Mouse (Mus musculus) liver, adult (tissue): ENCODE measurements around the gene Nudt7.

Source experiments
- GATA4 ChIP-seq: IDR thresholded peaks from 2 replicates; pipeline ENCODE4 v1.6.1; 2014; ENCODE audit warnings: mild to moderate bottlenecking, low read length; ENCODE audit not compliant: insufficient replicate concordance

The Nudt7 gene

DNA sequence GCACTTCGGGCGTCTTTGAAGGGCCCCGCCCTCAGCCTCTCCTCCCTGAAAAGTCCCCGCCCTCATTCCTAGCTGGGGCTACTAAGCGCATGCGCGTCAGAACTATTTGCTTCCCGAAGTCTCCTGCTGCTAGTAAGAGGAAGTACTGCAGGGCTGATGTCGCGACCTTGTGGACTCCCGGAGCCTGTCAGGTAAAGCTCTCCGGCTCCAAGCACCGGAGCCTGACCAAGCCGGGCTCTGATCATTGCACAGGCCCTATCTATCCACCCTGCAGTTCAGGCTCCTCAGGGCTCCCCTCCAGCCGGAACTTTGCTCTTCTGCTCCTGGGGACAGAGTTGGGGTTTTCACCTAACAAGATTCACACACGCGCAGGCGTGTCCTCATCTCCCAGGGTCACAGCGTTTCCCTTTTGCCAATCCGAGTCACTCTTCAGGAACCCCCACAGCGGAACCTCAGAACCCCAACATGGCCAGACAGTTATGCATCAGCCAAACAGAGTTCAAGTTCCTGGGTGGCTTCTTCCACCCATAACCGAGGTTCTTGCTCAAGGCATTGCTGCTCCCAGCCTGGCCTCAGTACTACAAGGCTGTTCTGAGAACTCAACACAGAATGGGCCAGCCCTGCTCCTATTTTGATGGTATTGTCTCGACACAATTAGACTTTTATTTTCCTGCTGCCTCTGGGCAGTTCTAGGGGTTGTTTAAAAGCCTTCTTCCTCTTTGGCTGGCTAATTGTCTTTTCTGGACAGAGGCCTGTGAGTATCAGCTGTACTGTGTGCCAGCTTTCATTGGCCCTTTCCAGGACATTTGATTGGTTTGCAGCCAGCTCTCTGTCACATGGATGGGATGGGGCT, at the start of gene Nudt7:
Nudt7 (plus strand) TSS at position 48 of the 853 bp plus-strand sequence.
- TF ChIP-seq GATA4: no peak

DNA sequence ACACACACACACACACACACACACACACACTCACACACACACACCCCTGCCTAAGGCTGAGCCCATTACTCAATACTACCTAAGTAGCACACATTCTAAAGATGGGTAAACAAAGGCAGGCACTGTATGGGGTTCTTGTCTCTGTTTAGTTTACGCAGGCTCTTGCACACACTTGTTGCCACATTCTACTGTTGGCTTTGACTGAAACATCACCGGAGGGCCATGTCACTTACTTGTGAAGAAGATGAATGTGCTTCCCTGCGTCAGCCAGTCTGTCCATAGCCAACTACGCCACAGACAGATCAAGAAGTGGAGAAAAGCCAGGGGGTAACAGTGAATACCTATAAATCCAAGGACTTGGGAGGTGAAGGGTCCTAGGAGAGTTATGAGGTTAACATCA, 45.4 kb upstream of the Nudt7 start:
- TF ChIP-seq GATA4: no peak

DNA sequence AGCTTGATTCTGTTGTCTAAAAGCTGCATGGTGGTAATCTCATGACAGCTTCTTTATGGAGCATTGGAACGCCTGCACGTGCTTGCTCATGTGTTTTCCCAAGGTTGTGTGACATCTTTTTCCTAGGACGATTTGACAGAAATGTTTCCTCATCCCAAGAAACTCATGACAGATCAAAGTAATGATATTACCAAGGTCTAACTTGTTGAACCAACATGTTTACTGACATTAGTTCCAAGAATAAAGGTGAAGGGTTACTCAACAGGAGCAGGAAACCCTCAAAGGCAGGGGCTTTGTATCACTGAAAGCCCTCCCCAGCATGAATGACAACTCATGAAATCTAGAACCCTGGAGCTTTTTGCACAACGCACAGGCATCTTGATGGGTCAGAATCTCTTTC, 42.6 kb upstream of the Nudt7 start:
- no peak for TF ChIP-seq GATA4

DNA sequence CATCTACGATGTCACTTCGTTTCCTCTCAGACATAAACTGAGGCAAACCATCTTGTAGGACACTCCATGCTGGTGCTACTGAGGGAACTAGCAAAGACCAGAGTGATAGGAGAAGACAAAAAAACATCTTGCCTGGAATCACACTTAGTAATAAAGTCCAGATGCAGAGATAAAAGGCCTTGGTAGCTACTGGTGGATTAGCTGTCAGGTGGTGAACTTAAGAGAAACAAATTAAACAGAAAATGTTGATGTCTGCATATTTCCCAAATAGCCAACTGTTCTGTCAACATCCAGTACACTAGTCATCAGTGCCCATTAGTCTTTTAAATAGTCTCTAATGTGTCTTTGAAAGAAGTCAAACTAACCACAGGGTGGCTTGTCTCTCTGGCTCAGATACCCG, 40.0 kb upstream of the Nudt7 start:
- peak; percentile 94 for TF ChIP-seq GATA4

DNA sequence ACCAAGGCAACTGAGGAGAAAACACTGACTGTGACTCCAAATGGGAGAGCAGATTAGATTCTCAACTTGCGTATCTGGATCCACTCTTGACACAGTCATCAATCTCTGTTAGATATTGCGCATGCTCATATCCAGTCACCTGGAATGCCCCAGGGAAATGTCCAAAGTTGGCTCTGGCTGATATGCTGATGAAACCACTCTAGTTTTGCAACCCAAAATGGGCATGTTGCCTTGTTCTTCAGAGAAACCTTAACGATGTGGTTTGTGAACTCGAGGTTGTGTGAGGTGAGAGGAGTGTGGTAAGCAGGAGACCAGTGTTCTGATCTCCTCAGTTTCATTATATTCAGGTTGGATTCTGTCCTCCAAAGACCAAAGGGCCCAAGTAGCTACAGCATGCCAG, 38.8 kb upstream of the Nudt7 start:
- 0 out of 2 replicates have a peak, but pooled peaks have one; percentile 13 for TF ChIP-seq GATA4

DNA sequence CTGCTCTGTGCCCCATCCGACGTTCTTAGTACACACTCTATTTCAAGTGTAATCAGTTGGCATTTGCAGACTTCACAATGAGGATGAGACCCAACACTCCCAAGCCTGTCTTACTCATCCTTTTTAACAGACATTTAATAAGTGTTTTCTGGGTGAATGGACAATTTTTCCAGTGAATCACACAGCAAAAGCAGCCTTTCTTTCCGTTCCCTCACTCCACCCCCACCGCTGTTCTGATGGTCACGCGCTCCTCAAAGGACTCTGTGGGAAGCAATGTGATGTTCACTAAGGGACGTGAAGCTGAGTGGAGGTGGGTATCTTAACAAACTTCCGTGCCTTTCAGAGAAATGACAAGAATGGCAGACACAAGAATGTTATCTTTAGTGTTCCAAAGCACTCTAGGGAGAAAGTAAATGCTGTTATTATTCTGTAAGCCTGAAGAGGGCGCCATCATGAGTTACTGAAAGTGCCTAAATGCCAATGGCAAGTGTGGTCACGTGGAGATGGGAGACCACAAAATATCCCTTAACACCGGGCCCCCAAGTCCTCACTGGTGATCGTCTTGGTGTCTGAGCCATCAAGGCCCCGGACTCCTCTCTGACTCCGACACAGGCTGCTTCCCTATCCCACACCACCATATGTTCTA, 32.7 kb upstream of the Nudt7 start:
- TF ChIP-seq GATA4: no peak

DNA sequence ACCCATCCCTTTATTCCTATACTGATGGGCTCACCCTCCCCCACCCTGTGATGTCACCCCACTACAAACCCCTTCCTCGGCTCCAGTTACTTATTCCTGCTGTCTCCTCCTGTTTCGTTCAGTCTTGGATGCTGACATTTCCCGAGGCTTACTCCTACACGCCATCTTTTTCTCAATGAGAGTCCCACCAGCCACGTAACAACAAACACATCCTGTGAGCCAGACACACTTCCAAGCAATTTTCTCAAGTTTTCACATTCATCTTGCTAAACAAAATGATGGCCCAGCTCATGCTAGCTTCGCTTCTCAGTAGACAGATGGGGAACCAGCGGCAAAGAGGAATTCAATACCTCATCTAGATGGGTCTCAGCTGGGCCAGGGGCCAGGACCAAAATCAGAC, 30.0 kb upstream of the Nudt7 start:
- no peak for TF ChIP-seq GATA4

DNA sequence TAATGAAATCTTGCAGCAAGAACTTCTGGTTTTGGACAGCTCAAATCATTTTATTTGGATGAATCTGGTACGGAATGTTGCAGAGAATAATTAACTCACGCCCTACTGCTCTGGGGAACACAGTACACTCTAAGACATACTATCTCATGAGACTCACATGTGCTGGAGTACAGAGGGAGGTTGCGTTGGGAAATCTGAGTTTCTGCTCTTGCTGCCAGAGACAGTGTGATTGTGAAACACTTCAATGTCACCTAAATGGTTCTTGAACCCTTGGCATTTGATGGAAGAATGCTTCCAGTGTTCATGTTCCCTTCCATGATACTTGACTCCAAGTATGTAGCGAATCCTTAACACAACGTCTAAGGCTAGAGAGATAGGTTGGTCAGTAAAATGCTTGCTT, 27.4 kb upstream of the Nudt7 start:
- TF ChIP-seq GATA4: no peak

DNA sequence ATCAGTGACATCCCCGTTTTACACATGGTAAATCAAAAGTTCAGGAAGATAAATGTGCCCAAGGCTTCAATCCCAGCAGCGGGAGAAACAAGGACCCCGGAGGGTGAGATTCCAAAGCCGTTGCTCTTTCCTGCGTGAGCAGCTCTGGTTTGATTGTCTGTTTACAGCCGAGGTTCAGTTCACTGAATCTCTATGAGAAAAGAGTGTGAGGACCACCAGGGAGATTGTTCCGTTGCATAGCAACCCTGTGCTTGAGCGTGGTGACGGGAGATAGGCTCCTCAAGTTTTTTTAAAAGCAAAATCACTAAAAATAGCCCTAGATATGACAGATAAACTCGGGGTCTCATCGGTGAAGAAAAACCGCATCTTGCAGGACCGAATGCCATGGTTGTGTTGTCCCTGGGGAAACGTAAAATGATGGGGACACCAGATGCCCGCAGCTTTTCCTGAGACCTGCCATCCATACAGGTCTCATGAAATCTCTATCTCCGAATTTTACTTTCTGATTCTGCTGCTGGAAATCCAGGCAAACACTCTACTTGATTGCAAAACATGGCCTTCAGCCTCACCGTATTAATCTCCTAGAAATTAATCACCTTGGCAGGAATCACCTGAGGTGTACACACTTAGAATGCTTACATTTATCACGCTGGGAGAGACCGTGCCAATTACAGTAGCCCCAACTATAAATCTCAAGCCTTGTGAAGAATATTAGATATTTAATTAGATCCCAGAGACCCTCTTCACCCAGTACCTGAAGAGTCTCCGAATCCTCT, 23.8 kb upstream of the Nudt7 start:
- no peak for TF ChIP-seq GATA4

DNA sequence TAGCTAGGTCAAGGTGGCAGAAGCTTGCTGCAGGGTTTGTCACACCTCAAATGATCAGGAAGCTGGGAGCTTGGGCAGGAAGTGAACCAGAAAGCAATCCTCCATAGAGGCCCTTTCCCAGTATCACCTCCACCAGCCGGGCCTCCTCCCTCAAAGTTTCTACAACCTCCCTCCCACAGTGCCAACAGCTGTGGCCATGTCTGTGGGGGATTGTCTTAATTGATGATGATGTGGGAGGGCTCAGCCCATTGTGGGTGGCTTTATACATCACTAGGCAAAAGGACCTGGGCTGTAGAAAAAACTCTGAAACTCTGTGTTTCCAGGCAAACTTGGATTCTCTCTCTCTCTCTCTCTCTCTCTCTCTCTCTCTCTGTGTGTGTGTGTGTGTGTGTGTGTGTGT, 18.3 kb upstream of the Nudt7 start:
- no peak for TF ChIP-seq GATA4

DNA sequence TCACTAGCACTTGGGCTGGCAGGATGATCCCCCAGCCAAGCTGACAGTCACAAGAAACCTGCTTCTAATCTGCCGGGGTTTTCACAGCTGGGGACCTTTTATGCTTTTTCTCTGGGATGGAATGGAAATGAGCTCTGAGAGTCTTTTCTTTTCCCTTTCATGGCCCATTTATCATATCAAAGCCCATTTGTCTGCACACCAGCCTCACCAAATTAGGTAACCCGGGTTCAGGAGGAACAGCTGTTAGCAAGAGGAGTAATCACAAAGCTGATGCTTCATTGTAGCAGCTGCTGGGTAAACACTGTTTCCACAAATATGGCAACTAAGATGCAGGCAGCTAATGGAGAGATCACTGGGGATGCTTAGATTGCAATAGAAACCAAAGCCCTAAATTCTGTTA, 17.3 kb upstream of the Nudt7 start:
- no peak for TF ChIP-seq GATA4

DNA sequence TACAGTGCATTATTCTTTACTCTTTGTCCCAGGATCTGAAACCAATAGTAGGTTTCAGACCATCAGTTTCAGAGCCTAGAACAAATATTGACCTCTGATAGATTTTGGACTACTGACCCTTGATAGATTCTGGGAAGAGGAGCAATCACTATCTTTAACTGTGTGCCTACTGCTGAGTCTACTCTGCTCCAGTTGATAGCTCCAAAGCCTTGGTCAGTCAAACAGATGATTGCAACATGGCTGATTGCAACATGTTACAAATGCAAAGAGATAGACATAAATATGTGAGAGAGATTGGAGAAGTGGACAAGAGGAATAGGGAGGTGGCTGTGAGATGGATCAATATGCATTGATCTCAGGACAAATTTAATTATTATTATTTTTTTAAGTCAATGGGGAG, 15.9 kb upstream of the Nudt7 start:
- TF ChIP-seq GATA4: peak; percentile 87

DNA sequence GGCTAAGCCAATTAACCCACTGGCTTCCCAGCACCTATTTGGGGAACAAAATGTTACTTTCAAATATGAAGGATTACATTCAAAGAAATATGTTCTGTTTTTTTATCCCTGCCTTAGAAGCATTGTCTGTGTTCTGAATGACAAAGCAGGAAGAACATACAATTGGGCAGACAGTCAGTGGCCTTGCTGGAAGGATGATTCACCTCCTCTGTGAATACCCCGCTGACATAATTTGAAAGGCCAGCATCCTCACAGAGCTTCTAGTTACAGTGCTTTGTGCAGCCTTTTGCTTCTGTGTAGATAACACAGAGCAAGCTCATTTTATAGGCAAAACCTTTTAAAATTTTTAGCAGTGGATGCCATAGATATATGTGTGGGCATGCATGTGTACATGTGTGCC, 11.6 kb upstream of the Nudt7 start:
- no peak for TF ChIP-seq GATA4

DNA sequence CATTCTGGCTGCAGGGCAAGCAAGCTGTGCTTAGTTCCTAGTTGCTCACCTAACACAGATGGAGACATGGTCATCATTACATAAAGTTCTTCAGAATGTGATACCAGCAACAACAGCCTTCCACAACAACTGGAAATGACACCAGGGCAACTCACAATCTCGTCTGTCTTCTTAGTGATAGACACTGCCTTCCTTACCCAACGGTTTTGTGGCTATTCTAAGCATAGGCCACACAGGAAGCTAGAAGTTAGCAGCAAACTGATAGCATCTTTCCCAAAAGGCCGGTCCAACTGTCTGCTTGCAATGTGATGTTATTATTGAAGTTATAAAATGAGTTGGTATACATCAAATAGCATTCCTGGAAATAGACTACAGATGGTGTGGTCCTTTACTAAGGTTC, 9.7 kb upstream of the Nudt7 start:
- no peak for TF ChIP-seq GATA4

DNA sequence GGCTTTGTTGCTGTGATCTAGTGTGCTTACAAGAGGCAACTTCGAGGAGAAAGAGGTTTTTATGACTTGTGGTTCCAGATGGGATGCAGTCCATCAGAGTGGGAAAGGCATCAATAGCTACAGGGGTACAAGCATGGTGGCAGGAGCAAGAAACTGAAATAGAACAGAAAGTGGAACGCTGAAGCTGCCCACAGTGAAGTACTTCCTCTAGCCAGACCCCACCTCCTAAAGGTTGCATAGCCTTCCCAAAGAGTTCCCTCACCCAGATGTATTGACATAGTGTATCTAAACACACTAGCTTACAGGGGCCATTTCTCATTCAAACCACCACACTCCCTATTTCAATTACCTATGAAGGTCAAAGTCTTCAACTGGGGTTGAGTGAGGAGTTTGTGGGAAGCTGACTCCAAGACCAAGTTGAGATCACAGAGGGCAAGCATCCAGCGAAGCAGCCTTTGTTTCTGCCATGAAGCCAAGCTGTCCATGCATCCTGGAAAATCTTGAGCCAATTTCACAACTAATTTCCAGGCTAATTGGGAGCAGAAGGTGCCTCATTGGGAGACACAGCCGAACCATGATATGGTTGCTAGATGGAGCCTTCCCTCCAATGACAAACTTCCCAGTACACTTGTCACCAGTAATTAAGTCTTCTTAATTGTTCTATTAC, 9.1 kb upstream of the Nudt7 start:
- TF ChIP-seq GATA4: no peak

DNA sequence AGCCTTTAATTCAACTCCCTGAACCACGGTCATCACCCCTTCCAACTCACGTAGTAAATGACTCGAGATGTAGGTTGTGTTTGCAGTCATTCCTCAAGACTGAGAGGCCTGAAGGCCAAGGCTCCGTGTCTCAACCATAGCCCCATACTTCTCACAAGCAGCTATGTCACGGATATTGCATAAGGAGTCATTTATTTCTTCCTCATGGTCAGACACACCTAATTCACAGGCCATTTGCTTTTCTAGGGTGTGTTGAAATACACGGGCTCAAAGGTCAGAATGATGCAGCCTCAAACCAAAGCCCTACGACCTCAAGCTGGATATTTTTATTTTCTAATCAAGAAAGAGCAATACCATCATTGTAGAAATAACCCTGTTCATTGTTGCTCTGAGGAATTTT, 2.5 kb upstream of the Nudt7 start:
- no peak for TF ChIP-seq GATA4

DNA sequence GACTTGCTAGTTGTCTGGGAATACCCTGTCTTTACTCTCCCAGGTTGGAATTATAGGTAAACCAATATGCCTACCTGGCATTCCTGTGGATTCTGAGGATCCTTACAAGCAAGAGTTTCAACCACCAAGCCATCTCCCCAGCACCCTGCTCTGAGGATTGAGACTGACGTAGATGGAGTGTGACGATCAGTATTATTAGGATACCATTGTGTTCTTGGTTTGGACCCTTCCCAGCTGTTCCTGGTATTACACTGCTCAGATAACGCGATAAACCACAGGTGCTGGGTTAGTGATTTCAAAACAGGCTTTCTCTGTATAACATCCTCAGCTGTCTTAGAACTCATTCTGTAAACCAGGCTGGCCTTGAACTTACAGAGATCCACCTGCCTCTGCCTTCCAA, 1.9 kb upstream of the Nudt7 start:
- no peak for TF ChIP-seq GATA4
